Mouse (Mus musculus) kidney, postnatal 4 days (tissue): Measurements from ENCODE around the gene 2310022A10Rik.

Experiments used
- DNase-seq, 2 experiments: peaks; one replicate each; pipeline ENCODE4 v3.0.0; 2021; ENCODE audit warnings: mixed read lengths in 2 of 2

Gene 2310022A10Rik

DNA sequence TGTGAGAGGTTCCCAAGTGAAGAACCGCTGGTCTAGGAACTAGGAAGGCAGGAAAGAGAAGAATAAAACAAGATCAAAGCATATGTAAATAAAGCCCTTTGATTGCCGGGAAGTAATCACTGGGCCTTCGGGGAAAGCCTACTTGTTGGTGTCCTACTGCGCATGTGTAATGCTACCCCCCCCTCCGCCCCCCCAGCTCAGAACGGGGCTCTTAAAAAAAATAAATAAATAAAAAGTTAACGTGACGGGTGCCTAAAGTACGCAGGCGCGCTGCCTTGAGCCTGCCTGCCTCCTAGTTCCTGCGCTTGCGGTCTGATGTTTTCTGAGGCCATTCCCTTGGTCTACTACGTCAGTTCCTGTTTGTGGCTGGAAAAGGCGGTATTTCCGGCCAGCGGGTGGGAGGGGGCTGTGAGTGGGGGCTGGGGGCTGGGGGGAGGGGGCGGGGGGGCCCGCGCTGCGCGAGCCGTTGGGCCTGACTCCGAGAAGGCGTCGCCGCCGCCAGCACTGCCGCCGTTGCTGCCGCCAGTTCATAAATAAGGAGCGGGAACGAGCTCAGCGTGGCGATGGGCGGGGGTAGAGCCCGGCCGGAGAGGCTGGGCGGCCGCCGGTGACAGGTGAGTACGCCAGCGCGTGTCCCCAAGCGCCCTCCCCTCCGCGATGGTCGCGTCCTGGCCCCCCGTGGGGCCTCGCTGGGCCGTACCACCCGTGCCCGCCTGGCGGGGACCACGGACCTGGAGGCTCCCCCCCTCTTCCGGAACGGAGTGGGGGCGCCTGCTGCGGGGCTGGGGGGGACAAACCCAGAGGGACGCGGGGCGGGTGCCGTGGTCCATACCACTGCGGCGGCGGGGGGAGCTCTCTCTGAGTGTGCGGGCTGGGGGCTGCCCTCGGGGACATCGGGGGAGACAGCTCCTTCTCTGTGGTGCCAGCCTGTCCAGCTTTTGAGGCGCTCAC, 38.5 kb downstream of the 2310022A10Rik start, which contains the start of gene Akt2:
Gene Akt2 (plus strand): TSS at position 287 of the 951 bp plus-strand sequence.
- DNase-seq, result peak; percentile 90 to 95

DNA sequence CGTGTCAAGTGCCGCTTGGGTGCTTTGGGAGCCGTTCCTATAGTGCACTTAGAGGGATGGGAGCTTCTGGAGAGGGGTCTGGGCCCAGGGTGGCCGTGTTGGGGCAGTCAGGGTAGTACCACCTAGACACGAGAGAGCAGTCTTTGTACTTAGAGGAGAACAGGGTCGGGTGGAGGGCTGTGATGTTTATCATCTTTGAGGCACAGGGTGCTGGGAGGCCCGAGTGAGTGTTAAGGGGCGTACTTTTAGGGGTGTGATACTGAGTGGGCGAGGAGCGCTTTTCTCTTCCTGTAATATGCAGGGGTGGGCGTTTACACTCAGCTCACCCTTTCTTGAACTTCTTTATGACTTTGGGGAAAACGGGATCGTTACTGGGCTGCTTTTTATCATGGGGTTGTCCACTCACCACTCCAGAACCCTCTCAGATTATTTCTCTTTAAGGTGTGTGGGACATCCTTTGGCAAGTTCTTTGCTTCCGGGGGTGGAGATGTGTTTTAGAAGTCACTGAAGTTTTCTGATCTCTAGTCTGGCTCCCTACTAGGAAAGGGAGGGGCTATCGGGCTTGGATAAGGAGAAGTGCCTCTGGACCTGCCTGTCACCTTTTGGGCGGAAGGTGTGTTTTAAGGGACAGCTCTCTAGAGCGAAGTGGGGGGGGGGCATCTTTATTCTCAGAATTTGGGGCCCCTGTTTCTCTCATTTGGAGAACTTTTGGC, 39.3 kb downstream of the 2310022A10Rik start:
- no peak for DNase-seq

GRCm38 (mm10) chr7:27592934-27593645, 40.1 kb downstream of the 2310022A10Rik start:
- peak in 1 of 2 experiments; percentile 41 for DNase-seq

- peak; percentile 63 to 74 for DNase-seq
Observed at GRCm38 (mm10) chr7:27596586-27597503, 43.8 kb downstream of the 2310022A10Rik start.

DNA sequence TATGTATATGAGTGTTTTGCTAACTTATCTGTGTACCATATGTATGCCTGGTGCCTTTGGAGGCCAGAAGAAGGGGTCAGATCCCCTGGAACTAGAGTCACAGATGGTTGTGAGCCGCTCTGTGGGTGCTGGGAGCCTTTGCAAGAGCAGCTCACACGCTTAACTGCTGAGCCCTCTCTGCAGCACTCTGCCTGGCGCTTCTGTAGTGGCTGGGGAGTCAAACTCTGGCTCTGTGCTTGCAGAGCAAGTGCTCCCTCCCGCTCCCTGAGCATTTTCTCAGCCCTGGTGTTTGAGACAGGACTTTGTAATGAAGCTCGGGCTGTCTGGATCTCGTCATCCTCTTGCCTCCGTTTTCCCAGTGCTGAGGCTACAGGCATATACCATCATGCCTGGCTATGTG, 45.0 kb downstream of the 2310022A10Rik start:
- no peak for DNase-seq

DNA sequence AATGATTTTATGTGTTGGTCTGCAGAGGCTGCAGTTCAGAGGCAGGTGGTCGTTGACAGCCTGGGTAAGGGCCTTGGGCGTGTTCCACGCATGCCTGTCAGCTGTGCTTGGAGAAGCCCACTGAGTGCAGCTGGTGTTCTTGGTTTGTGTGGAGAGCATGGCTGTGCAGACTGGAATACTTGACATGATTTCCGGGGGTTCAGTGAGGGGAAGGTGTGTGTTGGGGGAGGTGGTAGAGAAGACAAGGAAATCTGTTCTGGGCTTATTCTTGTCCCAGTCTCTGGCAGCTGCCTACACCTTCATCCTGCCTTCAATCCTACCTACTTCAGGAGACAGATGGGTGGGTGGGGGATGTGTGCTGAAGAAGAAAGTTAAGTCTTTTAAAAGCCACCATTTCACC, 48.6 kb downstream of the 2310022A10Rik start:
- no peak for DNase-seq

- no peak for DNase-seq
Observed at GRCm38 (mm10) chr7:27602161-27602560, 49.1 kb downstream of the 2310022A10Rik start.

DNA sequence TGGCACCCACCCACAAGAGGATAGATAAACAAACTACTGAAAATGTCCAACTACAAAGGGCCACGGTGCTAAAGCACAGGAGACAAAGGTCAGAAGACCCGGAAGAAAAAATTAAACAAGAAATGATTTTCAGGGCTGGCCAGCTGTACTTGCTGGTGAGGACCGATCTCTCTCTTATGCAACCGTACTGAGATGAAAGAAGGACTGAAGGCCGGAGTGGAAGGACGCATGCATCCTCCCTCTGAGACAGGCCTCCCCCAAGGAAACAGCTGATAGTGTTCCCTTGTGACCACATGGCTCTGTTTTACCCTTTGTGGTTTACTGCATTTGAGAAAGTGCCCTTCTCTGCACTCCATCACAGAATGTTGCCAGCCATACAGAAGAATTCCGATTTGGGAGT, 49.8 kb downstream of the 2310022A10Rik start:
- DNase-seq, result no peak

GRCm38 (mm10) chr7:27604661-27605348, 51.8 kb downstream of the 2310022A10Rik start:
- no peak for DNase-seq

GRCm38 (mm10) chr7:27605499-27606285, 52.7 kb downstream of the 2310022A10Rik start:
- peak; percentile 54 to 60 for DNase-seq

- no peak for DNase-seq
Observed at GRCm38 (mm10) chr7:27606481-27607254, 53.6 kb downstream of the 2310022A10Rik start.

GRCm38 (mm10) chr7:27607580-27607979, 54.5 kb downstream of the 2310022A10Rik start:
- DNase-seq, result peak; percentile 54 to 68

DNA sequence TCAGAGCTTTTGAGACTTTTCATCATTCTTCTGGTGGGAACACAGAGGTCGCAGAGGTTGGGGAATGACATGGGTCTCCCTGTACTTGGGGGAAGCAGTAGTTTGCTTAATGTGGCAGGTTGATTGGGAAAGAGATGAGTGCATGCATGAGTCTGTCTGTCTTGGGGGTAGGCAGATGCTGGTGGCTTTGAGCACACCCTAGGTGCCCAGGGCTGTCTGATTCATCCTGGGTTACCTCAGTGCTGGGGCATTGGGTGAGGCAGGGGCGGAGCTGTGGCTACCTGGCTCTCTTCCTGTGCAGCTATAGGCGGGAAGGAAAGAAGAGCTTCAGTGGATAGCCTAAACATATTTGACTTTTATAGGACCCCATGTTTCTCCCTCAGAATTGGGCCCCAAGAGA, 55.1 kb downstream of the 2310022A10Rik start:
- no peak for DNase-seq

DNA sequence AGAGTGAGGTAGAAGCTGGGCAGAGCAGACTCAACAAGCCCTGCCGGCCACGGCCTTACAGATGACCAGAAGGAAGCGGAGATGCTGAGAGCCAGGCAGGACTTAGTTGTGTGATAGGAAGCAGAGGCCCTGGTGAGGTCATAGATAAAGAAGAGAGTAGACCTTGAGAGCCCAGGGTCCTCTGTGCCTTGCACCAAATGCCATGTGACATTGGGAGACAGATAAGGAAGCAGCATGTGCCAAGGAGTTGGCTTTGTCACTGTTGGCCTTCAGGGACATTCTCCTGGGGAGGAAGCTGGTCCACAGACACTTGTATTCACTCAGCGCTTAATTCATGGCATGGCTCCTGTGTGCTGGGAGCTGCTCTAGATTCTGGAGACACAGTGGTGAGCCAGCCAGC, 56.3 kb downstream of the 2310022A10Rik start:
- no peak for DNase-seq

DNA sequence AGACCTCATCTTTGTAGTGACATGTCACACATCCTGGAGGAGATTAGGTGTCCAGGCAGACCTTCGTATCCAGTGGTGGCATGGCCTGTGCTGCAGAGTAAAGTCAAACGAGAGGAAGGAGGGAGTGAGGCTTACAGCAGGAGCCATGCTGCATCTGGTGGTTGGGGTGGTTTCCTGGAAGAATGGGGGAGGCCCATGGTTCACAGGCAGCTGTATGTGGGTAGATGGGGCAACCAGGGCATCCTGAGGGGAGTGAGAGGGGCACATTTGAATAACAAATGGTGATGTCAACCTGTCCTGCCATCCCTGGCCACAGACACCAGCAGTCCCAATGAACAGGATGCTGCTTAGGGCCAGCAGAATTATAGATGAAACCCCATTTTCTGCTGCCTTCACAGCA, 56.7 kb downstream of the 2310022A10Rik start:
- DNase-seq, result no peak

DNA sequence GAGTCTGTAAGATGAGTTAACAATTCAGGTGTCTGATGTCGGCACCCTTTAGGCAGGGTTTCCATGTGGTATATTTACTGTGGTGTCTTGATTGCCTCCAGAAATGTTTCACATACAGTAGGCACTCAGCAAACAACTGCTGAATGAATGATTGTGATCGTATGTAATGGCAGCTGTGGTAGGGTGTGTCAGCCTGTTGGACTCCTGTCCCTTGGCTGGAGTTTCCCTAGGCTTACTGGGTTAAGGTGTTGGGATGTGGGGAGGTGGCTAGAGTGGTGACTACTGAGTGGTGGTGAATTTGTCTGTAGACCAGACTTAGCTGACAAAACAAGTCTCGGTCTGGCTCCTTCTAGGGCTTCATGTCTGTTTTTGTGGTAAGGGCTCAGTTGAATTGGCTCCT, 57.3 kb downstream of the 2310022A10Rik start:
- no peak for DNase-seq

DNA sequence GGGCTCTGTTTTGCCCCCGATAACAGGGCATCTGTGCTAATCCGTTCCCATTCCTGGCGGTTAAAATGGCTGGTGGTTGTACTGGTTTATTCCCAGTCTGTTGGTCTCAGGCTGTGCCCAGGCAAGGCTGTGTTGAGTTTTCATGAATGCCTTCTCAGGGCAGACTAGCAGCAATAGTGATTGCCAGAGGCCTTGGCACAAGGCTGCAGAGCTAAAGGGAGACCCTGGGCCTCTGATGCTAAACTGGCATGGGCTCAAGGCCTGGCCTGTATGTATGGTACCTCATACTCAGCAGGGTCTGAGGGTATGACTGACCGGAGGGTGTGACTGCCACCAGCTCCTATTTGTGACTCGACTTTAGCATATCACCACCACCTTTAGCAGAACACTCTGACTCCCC, 57.8 kb downstream of the 2310022A10Rik start:
- DNase-seq, result no peak

- no peak for DNase-seq
Observed at GRCm38 (mm10) chr7:27612940-27613339, 59.9 kb downstream of the 2310022A10Rik start.

- no peak for DNase-seq
Observed at GRCm38 (mm10) chr7:27613751-27614499, 60.9 kb downstream of the 2310022A10Rik start.
